19 mouse cellular contexts compared by ENCODE assay signal in genomic region chr5:74218524-74218923, GRCm38 (mm10). TPM values are rescaled to one million over a fixed set of nuclear protein-coding genes. Genes with fewer than 3 reads are reported as not detected.
DNase-seq lines count a peak whose midpoint lies in the region; ATAC-seq and TF ChIP-seq lines count a peak whose summit lies in the region.
"Had no signal": no experiment of that assay in that cellular context is flagged by ENCODE, and none has a peak within 500 bp of the region (broad histone marks: within the 10 kb centered on the region; RNA-seq: fewer than 3 reads in every experiment).

No protein-coding gene starts in this region.

- WGBS in midbrain, postnatal 0 days = 25% methylated on average over 4 of the region's 4 CpGs
- WGBS in midbrain, embryonic 13.5 days = 40% methylated on average over 4 of the region's 4 CpGs
- 26% methylated on average over 4 of the region's 4 CpGs for WGBS in embryonic facial prominence, embryonic 12.5 days
- WGBS in limb, embryonic 10.5 days = 72% methylated on average over 4 of the region's 4 CpGs
- 46% methylated on average over 4 of the region's 4 CpGs for WGBS in stomach, postnatal 0 days

- no peak overlapping the region for H3K9ac ChIP-seq in midbrain, postnatal 0 days (replicated peaks; ENCODE audit: low read length, poor library complexity, severe bottlenecking)
- no peak overlapping the region for H3K9ac ChIP-seq in midbrain, embryonic 13.5 days (replicated peaks)
- H3K9ac ChIP-seq in embryonic facial prominence, embryonic 12.5 days = no peak overlapping the region
- H3K9ac ChIP-seq in stomach, postnatal 0 days (ENCODE audit: low read length) = no peak overlapping the region
- H3K9ac ChIP-seq: forebrain, embryonic 13.5 days; forebrain, postnatal 0 days; heart, embryonic 15.5 days; hindbrain, embryonic 12.5 days had no signal

- TF ChIP-seq EP300 in stomach, postnatal 0 days (optimal IDR thresholded peaks at IDR 0.05) = no peak

- no peaks in the 10 kb centered on the region for H3K27me3 ChIP-seq in midbrain, postnatal 0 days (ENCODE audit: insufficient read depth, low read length)
- no peaks in the 10 kb centered on the region for H3K27me3 ChIP-seq in midbrain, embryonic 13.5 days
- H3K27me3 ChIP-seq in embryonic facial prominence, embryonic 12.5 days = no peaks in the 10 kb centered on the region
- H3K27me3 ChIP-seq in limb, embryonic 10.5 days (ENCODE audit: low read depth, poor library complexity, severe bottlenecking) = no peaks in the 10 kb centered on the region
- no peaks in the 10 kb centered on the region for H3K27me3 ChIP-seq in stomach, postnatal 0 days (ENCODE audit: control insufficient read depth, insufficient read depth, low read length)
- H3K27me3 ChIP-seq: forebrain, embryonic 13.5 days; heart, embryonic 15.5 days; hindbrain, embryonic 12.5 days had no signal

- H3K27ac ChIP-seq in midbrain, postnatal 0 days (ENCODE audit: low read depth, low read length) = no peak overlapping the region
- no peak overlapping the region for H3K27ac ChIP-seq in midbrain, embryonic 13.5 days
- peak overlapping the region; percentile 79 for H3K27ac ChIP-seq in embryonic facial prominence, embryonic 12.5 days
- H3K27ac ChIP-seq in limb, embryonic 10.5 days = peak overlapping the region; percentile 56; the same call in 1 of the 2 replicates
- H3K27ac ChIP-seq in stomach, postnatal 0 days (replicated peaks) = 0 out of 2 replicates have a peak overlapping the region, but pooled peaks have one; percentile 35
- H3K27ac ChIP-seq: forebrain, embryonic 13.5 days; heart, adult 2 months; heart, embryonic 15.5 days; hindbrain, embryonic 12.5 days had no signal

- H3K4me3 ChIP-seq in midbrain, postnatal 0 days (ENCODE audit: low read depth, low read length) = no peak overlapping the region
- H3K4me3 ChIP-seq in midbrain, embryonic 13.5 days (replicated peaks) = no peak overlapping the region
- no peak overlapping the region for H3K4me3 ChIP-seq in embryonic facial prominence, embryonic 12.5 days
- no peak overlapping the region for H3K4me3 ChIP-seq in limb, embryonic 10.5 days
- no peak overlapping the region for H3K4me3 ChIP-seq in stomach, postnatal 0 days (ENCODE audit: low read depth, low read length)
- H3K4me3 ChIP-seq: forebrain, embryonic 13.5 days; heart, adult 2 months; heart, embryonic 15.5 days; hindbrain, embryonic 12.5 days had no signal

- DNase-seq in midbrain, postnatal 0 days (ENCODE audit: low spot score) = peak; percentile 27
- no peak for DNase-seq in limb, embryonic 10.5 days (ENCODE audit: low spot score)
- no peak for DNase-seq in stomach, postnatal 0 days (ENCODE audit: low spot score)
- no peak for DNase-seq in layer of hippocampus, adult 18-20 months (ENCODE audit: low spot score in 2 of 2)
- no peak for DNase-seq in cerebellum, postnatal 10 days
- DNase-seq in kidney, adult 11 months = no peak
- DNase-seq: adrenal gland, postnatal 10 days; cerebellum, adult 11 months; cerebellum, adult 9-10 months; forebrain, postnatal 0 days; gastrocnemius, postnatal 14 days; heart, adult 2 months had no signal

- H3K4me2 ChIP-seq in midbrain, postnatal 0 days (ENCODE audit: low read depth, low read length, poor library complexity, severe bottlenecking) = no peak overlapping the region
- no peak overlapping the region for H3K4me2 ChIP-seq in midbrain, embryonic 13.5 days (replicated peaks)
- H3K4me2 ChIP-seq in embryonic facial prominence, embryonic 12.5 days (replicated peaks) = no peak overlapping the region
- no peak overlapping the region for H3K4me2 ChIP-seq in stomach, postnatal 0 days (replicated peaks; ENCODE audit: low read depth)
- H3K4me2 ChIP-seq: forebrain, embryonic 13.5 days; heart, embryonic 11.5 days; heart, embryonic 15.5 days; hindbrain, embryonic 12.5 days had no signal

- H3K9me3 ChIP-seq in midbrain, postnatal 0 days (ENCODE audit: low read length) = no peaks in the 10 kb centered on the region
- no peaks in the 10 kb centered on the region for H3K9me3 ChIP-seq in midbrain, embryonic 13.5 days
- no peaks in the 10 kb centered on the region for H3K9me3 ChIP-seq in embryonic facial prominence, embryonic 12.5 days
- no peaks in the 10 kb centered on the region for H3K9me3 ChIP-seq in limb, embryonic 10.5 days (replicated peaks)
- H3K9me3 ChIP-seq in stomach, postnatal 0 days (ENCODE audit: control insufficient read depth, low read length) = no peaks in the 10 kb centered on the region
- H3K9me3 ChIP-seq: forebrain, embryonic 13.5 days; heart, embryonic 15.5 days; hindbrain, embryonic 12.5 days had no signal

- no peak for ATAC-seq in midbrain, postnatal 0 days (ENCODE audit: low FRiP score)
- no peak for ATAC-seq in midbrain, embryonic 13.5 days
- no peak for ATAC-seq in embryonic facial prominence, embryonic 12.5 days (ENCODE audit: insufficient number of reproducible peaks, insufficient read depth, low FRiP score, low TSS enrichment)
- ATAC-seq in stomach, postnatal 0 days (ENCODE audit: low FRiP score, low TSS enrichment) = no peak
- ATAC-seq: forebrain, embryonic 13.5 days; forebrain, postnatal 0 days; intestine, postnatal 0 days had no signal

- no peaks in the 10 kb centered on the region for H3K4me1 ChIP-seq in midbrain, postnatal 0 days (ENCODE audit: insufficient read depth, low read length)
- peaks cover 22% of the 10 kb centered on the region for H3K4me1 ChIP-seq in midbrain, embryonic 13.5 days (replicated peaks)
- peaks cover 26% of the 10 kb centered on the region for H3K4me1 ChIP-seq in embryonic facial prominence, embryonic 12.5 days
- H3K4me1 ChIP-seq in limb, embryonic 10.5 days = peaks cover 27% of the 10 kb centered on the region
- peaks cover 5% of the 10 kb centered on the region; the same call in 1 of the 2 replicates for H3K4me1 ChIP-seq in stomach, postnatal 0 days (replicated peaks; ENCODE audit: control insufficient read depth, insufficient read depth)

- H3K36me3 ChIP-seq in midbrain, postnatal 0 days (ENCODE audit: insufficient read depth, low read length) = no peaks in the 10 kb centered on the region
- H3K36me3 ChIP-seq in midbrain, embryonic 13.5 days = no peaks in the 10 kb centered on the region
- H3K36me3 ChIP-seq in embryonic facial prominence, embryonic 12.5 days = no peaks in the 10 kb centered on the region
- no peaks in the 10 kb centered on the region for H3K36me3 ChIP-seq in limb, embryonic 10.5 days
- no peaks in the 10 kb centered on the region for H3K36me3 ChIP-seq in stomach, postnatal 0 days (ENCODE audit: control insufficient read depth, insufficient read depth, low read length)
- H3K36me3 ChIP-seq: heart, embryonic 15.5 days; hindbrain, embryonic 12.5 days had no signal

- no peak for TF ChIP-seq CTCF in midbrain, postnatal 0 days (IDR thresholded peaks at IDR 0.05)
- TF ChIP-seq CTCF in stomach, postnatal 0 days (IDR thresholded peaks at IDR 0.05; ENCODE audit: low read depth) = no peak

RNA-seq across cellular contexts. Expression of gene Rasl11b, which starts 23.4 kb away (rescaled TPM):
- 2.6 TPM in 2 replicates for total RNA-seq in midbrain, postnatal 0 days (2014; rRNA removed)
- 9.2 and 10.6 TPM in 2 replicates for polyA plus RNA-seq in midbrain, postnatal 0 days (2015; fragmentation: Nextera tagmentation; extraction: Ambion mirVana)
- 11.0 and 11.7 TPM in 2 replicates for polyA plus RNA-seq in midbrain, embryonic 13.5 days (2015; fragmentation: Nextera tagmentation; extraction: Ambion mirVana)
- polyA plus RNA-seq in embryonic facial prominence, embryonic 12.5 days (2016; fragmentation: Nextera tagmentation; extraction: Ambion mirVana) = 134 and 140 TPM in 2 replicates
- 40.7 and 91.2 TPM in 2 replicates for polyA plus RNA-seq in limb, embryonic 10.5 days (2016; fragmentation: Nextera tagmentation; extraction: Ambion mirVana)
- 33.6 and 45.0 TPM in 2 replicates for polyA plus RNA-seq in stomach, postnatal 0 days (2015; fragmentation: Nextera tagmentation; extraction: Ambion mirVana)
- total RNA-seq in layer of hippocampus, adult 18-20 months (2021) = 10 to 100 TPM; 67.4 to 83.8 TPM

Comparison
In these comparisons a context has a peak if more than half of its experiments do, and no peak if none do; other contexts are left out.
1. H3K27ac ChIP-seq: peak in embryonic facial prominence, embryonic 12.5 days (single experiment), limb, embryonic 10.5 days (single experiment) and stomach, postnatal 0 days (single experiment); none in midbrain, postnatal 0 days (single experiment) and midbrain, embryonic 13.5 days (single experiment).